Mouse (Mus musculus) right cerebral cortex, postnatal 10 days (tissue): Measurements from ENCODE around the gene Mpnd.

Experiments
- DNase-seq, 2 experiments: peaks; one replicate each; pipeline ENCODE4 v3.0.0; 2021; ENCODE audit warnings: low spot score in 2 of 2

Mpnd gene

GRCm38 (mm10) chr17:56005415-56006061, at the start of gene Mpnd, which contains the start of gene Stap2:
TSS of gene Mpnd (plus strand) at chr17:56005711.
TSS of gene Stap2 (minus strand) at chr17:56005584.
- no peak for DNase-seq

GRCm38 (mm10) chr17:55956129-55956528, 49.4 kb upstream of the Mpnd start:
- peak; percentile 92 for DNase-seq

DNA sequence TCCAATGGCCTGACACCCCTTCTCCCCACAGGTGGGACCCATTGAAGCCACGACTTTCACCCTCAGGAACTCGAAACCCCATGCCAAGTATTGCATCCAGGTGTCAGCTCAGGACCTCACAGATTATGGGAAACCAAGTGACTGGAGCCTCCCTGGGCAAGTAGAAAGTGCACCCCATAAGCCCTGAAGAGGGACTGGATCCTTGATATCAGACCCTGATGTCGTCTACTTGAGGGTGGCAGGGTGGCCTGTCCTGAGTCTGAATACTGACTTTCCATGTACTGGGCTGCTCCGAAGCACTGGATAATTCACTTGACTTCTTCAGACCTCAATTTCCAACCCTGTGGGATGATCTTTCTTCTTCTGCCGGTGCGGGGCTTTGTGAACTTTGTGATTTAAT, 48.9 kb upstream of the Mpnd start:
- no peak for DNase-seq

DNA sequence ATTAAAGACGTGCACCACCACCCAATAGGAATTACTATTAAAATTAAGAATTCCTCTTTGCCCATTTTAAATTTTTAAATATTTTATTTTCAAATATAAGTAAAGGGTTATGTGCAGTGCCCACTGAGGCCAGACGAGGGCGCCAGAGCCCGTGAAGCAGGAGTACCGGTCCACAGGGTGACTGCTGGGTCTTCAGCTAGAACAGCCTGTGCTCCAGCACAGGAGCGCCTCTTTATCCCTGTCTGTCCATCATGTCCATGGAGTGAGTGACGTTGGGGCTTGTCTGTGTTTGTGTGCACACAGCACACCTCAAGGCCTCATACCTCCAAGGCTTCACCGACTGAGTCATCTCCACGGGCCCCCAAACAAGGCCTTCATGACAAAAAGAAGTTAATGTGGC, 48.3 kb upstream of the Mpnd start:
- peak; percentile 74 to 82 for DNase-seq

GRCm38 (mm10) chr17:55957726-55958583, 47.6 kb upstream of the Mpnd start:
- peak in 1 of 2 experiments; percentile 40 for DNase-seq

GRCm38 (mm10) chr17:55958584-55958886, 47.0 kb upstream of the Mpnd start:
- DNase-seq: peak in 1 of 2 experiments; percentile 38

- peak; percentile 95 to 97 for DNase-seq
Measured at GRCm38 (mm10) chr17:55958918-55959728, 46.4 kb upstream of the Mpnd start, which contains the start of gene Yju2. TSS of gene Yju2 (plus strand) at chr17:55959099.

- DNase-seq: peak in 1 of 2 experiments; percentile 47
Measured at GRCm38 (mm10) chr17:55959946-55960740, 45.4 kb upstream of the Mpnd start.

GRCm38 (mm10) chr17:55960791-55961190, 44.7 kb upstream of the Mpnd start:
- peak in 1 of 2 experiments; percentile 39 for DNase-seq

DNA sequence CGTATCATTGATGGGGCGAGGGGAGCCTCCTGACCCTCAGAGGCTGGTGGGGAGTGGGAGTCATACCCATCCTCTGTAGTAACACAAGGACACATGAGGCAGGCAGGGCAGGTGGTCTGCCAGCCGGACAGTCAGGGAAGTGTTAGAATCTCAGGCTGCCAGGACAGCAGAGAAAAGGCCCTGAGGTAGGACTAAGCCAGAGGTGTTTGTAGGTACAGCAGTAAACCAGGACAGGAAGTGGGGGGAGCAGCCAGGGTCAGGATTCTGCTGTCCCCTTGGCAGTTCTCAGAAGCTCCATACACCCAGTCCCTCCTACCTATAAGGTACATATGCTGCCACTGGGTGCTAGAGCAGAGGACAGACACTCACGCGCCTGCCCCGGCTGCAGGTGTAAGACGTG, 43.9 kb upstream of the Mpnd start:
- peak in 1 of 2 experiments; percentile 35 for DNase-seq

DNA sequence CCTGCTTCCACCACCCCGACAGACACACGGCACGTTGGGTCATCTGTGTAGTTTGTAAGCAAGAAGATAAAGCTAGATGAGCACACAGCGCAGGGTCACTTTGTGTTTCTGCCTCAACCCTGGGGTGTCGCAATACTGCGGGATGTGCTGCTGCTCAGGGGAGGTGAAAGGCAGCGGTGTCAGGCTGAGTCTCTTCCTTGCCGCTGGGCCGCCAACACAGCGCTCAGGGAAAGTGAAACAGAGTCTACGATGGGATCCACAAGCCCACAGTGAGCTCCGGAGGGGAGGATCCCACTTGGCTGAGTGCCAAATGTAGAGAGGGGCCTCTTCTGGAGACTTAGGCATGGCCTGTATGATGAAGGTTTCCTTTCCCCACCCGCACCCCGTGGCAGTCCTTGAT, 42.3 kb upstream of the Mpnd start:
- peak in 1 of 2 experiments; percentile 26 for DNase-seq

- peak in 1 of 2 experiments; percentile 22 for DNase-seq
Measured at GRCm38 (mm10) chr17:55964496-55964895, 41.0 kb upstream of the Mpnd start.

DNA sequence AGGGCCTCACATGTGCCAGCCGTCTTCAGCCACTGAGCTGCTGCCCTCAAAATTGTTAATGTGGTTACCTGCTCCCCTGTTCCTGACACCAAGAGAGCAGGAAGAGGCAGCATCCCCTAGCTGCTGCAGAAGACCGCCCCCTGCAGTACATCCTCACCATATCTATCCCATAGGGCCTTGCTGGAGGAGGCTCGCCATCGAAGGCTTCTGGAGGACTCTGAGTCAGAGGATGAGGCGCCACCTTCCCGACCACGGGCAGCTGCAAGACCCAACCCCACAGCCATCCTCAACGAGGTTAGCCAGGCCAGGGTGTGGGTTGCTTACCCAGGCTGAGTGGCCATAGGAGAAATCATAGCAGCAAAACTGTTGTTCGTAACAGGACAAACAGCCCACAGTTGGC, 40.5 kb upstream of the Mpnd start:
- DNase-seq: peak in 1 of 2 experiments; percentile 31

- peak in 1 of 2 experiments; percentile 33 for DNase-seq
Measured at GRCm38 (mm10) chr17:55967186-55967585, 38.3 kb upstream of the Mpnd start.

DNA sequence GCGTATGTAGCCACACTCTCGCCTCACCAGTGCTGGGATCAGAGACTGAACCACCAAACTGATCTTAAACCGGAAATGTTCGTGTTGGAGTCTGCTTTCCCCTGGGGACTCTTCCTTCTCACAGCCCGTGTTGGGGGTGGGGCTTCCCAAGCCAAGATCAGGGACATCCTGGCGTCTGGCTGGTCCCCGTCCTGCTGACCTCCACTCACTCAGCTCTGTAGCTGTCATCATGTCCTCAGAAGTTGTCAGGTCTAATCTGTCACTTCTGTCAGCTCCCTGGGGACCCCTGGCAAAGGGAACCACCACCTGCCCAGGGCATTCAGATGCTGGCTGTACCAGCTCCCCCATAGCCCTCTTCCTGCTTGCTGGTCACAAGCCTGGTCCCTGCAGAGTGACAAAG, 37.3 kb upstream of the Mpnd start:
- no peak for DNase-seq

DNA sequence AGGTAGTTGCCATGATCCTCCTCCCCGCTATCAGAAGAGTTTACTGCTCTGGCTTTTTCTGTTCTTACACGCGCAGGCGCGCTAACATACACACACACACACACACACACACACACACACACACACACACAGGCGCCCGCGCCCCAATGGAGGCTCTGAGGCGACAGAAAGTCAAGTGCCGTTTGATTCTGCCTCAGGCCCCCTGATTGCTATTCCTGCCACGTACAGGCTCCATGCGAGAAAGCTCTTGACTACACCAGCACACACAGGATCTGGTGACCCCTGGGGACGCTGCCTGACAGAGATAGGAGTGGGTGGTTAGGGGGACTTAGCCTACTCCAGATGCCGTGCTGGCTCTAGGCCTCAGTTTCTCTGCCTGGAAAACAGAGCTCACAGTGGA, 36.0 kb upstream of the Mpnd start:
- DNase-seq: peak; percentile 75 to 80

- peak; percentile 62 to 68 for DNase-seq
Measured at GRCm38 (mm10) chr17:55969966-55970891, 35.3 kb upstream of the Mpnd start, which contains the start of gene Shd. TSS of gene Shd (plus strand) at chr17:55970467.

DNA sequence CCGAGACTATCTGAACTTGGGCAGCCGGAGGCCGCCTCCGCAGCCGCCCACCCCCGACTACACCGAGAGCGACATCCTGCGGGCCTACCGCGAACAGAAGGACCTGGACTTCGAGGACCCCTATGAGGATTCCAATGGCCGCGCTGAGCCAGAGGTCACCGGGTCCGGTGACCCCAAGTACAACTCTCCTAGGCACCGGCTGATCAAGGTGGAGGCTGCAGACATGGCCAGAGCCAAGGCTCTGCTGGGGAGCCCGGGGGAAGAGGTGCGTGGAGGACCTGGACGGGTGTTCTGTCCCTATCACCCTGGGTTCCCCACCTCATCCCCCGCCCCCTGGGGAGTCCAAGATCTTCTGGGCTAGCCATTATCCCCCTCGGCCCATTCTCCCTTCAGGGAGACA, 34.1 kb upstream of the Mpnd start:
- DNase-seq: no peak

DNA sequence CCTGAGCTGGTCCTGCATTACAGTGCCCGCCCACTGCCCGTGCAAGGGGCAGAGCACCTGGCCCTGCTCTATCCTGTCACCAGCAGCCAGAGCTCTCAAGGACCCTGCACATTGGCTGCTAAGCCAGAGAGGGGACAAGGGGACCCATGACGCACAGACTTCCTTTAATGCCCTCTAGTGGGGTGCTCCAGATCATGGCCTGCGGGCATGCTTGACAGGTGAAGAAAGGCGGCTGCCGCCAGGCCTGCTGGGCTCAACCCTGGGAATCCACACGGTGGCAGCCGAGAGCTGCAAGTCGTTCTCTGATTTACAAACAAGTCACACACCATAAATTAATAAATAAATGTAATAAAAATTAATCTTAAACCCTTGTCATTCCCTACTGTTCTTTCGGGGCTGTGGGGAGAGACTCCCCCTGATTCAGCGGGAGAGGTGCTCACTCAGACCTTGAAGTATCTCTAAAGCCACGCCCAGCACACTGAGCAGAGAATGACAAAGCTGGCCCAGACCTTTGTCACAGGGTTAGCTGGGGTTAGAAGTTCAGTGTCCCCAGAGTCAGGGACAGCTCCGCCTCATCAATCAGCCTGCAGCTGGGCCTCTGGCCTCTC, 29.2 kb upstream of the Mpnd start:
- peak; percentile 77 to 86 for DNase-seq

- DNase-seq: no peak
Measured at GRCm38 (mm10) chr17:55977301-55977700, 28.2 kb upstream of the Mpnd start.
